Mouse (Mus musculus) kidney, postnatal 36 days (tissue): ENCODE measurements around the gene Slc16a11.

Experiments used
- DNase-seq, 2 experiments: peaks; one replicate each; pipeline ENCODE4 v3.0.0; 2021 to 2022; ENCODE audit warnings: mixed read lengths in 2 of 2

Slc16a11 gene

DNA sequence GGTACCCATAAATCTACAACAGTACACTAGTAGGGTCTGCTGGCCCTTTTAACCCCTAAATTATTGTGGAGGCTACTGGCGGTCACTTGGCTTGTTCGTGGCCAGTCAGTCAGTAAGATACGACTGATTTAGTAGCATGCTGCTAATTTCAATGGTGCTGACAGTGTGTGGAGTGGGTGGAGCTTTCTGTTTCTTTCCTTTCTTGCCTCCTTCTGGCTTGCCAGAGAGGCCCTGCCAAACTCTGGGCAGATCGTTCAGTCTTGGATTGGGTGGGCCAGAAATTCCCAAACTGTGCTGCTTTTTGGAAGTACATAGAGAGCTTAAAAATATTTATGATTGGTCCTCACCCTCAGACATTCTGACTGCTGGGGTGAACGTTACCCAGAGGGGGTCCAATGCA, 14.6 kb downstream of the Slc16a11 start:
- no peak for DNase-seq

DNA sequence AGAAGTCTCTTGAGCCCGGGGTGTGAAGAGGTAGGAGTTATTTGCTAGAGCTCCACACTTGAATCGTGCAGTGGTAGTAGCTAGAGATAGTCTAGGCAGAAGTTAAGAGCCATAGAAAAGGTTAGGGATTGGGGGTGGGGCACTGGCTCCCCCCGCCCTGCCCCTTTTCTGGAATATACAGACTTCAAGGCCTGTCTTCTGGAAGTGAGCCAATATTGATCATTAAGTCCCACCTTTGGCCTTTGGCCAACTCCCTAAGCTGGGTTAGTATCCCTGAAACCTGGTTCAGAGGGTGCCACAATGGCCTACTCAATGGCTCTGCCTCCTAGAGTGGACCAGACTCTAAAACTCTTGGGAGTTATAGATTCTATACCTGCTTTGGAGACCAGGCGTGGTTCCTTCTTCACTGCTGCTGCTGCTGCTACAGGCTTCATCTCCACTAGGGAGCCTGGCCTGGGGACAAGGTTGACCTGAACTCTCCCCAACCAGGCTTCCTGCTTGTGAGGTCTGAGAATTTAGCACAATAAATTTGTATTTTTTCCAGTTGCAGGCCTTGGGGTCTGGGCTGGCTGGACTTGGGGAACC, 15.2 kb downstream of the Slc16a11 start:
- no peak for DNase-seq

- peak; percentile 89 to 95 for DNase-seq
These were observed 16.3 kb downstream of the Slc16a11 start for GRCm38 (mm10) chr11:70228828-70229227.

DNA sequence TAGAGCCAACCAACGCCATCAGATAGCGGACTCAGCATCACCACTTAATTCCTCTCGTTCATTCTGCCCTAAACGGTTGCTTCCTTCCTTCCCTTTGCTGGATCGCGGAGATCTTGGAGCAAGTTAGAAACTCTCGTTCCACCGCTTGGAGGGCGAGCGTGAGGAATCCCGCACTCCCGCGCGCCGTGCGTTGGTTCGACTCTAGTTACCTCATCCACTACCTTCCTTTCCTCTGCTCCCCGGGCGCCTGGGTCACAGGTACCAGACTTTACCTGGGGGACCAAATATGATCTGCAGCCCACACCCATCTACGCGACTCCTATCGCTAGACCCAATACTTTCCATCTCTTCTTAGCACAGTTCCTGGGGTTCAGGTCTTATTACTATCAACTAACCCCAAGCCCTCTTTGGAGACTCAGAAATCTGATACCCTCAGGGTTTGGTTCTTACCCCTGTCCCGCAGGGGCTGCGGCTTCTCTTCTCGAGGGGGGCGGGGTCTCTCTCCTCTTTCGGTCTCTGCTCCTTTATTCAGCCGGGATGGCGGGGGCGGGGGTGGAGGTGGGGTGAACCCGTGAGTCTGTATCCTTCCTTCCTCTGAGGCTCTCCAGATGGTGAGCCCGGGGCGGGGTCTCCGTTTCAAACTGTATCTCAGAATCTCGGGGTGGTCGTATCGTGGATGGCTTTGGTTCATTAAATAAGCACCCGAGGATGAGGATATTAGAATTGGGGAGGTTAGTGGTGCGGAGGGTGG, 16.9 kb downstream of the Slc16a11 start, which contains the start of gene Bcl6b:
Bcl6b (minus strand) TSS at position 539 of the 751 bp plus-strand sequence.
- DNase-seq = peak; percentile 16 to 72

GRCm38 (mm10) chr11:70230239-70230727, 17.7 kb downstream of the Slc16a11 start:
- DNase-seq = peak; percentile 79 to 91

DNA sequence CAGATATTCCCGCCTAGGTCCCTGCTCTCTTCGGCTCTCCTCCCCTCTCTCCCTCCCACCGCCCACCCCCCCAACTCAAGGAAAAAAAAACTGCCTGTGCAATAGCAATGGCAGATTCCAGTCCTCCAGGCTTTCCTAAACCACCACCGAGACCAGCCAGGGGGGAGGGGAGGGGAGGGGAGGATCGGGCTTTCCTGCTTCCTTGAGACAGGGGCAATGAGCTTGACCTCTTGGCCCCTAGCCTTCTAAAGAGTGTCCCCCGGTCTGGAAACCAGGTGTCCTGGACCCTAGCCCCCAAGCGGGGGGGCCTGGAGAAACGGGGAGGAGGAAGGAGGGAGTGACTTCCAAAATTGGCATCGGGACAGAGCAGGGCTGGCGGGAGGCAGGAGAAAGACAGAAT, 20.0 kb downstream of the Slc16a11 start:
- DNase-seq = peak; percentile 33 to 66

DNA sequence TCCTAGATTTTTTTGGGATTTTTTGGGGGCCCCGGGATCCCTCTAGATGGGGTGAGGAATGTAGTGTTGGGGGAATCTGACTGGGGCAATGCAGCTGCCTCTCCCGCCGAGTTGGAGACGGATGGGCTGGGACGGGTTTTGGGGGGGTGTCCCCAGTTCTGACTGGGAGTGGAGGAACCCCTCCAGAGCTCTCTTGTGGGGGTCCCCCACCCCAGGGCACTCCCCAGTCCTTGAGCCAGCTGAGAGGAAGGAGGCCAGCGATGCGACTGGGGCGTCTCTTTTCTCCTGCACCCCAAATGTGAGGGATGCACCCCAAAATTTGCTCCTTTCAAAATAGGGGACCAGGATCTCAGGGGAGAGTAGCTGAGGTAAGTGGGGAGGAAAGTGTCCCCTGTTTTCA, 20.5 kb downstream of the Slc16a11 start:
- DNase-seq = peak in 1 of 2 experiments; percentile 22

GRCm38 (mm10) chr11:70234037-70234436, 21.5 kb downstream of the Slc16a11 start:
- DNase-seq = peak; percentile 26 to 44

DNA sequence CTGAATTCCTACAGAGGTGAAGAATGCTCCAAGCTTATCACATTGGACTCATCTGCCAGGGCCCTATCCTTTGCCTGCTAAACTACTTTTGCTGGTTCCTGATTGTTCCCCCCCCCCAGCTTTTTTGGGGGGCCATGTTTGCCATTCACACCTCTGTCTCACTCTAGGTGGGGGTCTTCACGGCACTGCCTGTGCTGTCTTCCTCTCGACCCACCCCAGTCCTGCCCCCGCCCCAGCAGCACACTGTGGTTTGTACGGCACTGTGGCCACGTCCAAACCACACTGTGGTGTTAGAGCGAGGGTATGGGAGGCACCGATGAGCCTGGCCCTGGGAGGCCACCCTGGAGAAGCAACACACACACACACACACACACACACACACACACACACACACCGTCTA, 21.9 kb downstream of the Slc16a11 start:
- DNase-seq = no peak

DNA sequence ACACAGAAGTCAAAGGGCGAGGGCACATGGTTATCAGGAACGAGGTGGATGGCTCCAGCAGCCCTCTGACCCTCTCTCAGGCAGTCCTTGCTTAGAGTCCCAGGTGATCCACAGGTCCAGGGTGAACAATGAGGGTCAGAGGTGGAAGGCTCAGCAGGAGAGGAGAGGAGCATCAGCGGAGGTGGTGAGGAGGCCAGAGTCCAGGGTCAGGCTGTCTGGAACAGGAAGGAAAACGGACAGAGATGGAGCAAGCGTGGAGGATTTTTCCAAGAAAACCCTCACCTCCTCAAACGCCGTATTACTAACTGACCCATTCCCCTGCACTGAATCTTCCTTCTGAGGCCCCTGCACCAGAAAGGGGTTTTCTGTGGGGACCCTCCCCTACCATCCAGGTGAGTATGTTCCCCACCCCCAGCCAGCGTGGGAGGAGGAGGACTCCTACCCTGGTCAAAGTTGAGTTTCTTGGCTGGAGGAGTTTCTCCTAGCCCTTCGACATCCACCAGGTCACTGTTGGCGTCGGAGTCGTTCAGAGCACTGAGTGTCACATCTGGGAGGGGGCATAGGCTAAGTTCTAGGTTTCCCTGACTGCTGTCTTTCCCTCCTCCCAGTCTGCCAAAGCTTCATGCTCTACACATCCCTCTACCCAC, 22.8 kb downstream of the Slc16a11 start:
- peak; percentile 64 to 69 for DNase-seq

- peak in 1 of 2 experiments; percentile 18 for DNase-seq
These were observed 24.2 kb downstream of the Slc16a11 start for GRCm38 (mm10) chr11:70236717-70237116.

GRCm38 (mm10) chr11:70237457-70238167, 25.1 kb downstream of the Slc16a11 start, which contains the start of gene 0610010K14Rik:
Gene 0610010K14Rik, minus strand, starts transcription at chr11:70237914.
- DNase-seq = peak; percentile 98 to 99

DNA sequence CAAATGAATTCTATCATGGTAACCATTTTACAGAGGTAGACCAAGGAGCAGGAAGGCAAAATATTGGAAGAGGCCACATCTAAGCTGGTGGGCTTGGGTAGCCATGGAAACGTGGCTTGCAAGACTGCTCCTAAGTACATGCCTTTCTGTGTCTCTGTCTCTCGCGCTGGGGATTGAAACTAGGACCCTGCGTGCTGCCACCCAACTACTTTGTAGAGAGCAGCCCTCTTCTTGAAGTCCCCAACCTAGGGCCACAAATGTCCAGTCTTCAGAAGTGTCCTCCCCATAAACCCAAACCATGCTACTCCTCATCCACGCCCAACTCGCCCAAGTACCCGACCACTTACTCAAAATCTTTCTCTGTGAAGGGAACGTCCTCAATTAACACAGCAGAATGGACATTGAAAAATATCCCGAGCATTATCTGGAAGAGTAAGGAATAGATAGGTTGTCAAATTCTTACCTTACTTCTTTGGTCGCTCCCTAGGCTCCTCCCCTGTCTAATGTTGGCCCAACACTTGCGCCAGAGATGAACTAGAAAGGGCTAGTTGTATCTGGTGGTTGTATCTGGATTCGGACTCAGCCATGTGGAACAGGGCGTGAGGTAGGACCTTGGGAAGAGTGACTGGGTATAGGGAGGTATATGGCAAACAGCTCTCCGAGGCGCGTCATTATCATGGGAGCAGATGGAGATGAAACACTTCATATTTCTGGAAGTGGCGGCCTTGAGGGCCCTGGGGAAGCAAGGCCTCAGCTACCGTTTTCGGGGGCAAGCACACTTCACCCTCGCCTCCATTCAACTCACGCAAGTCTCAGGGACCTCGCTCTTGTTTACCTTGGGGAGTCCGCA, 26.3 kb downstream of the Slc16a11 start:
- peak; percentile 53 to 56 for DNase-seq

- peak; percentile 84 to 89 for DNase-seq
These were observed 27.2 kb downstream of the Slc16a11 start, which contains the start of the genes Gm21988 and Rnasek for GRCm38 (mm10) chr11:70239541-70240279. Gene Gm21988, minus strand, starts transcription at chr11:70239830. Gene Rnasek, minus strand, starts transcription at chr11:70239842.

DNA sequence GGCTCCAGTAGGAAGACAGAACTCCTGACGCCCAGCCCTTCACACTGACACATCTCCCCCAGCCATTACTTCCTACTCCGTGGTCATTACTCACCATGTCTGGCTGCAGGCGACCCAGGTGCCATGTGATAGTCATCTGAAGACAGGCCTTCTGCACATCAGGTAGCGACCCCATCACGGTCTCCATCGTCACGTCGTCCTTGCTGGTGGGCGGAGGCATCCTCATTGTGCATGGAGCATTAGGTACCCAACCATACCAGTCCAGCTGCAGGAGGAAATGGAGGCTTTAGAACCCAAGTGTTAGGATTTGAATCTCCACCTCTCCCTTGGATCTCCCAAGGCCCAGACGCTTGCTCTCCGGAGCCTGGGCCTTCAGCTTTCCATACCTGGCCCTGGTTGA, 30.0 kb downstream of the Slc16a11 start:
- no peak for DNase-seq

- DNase-seq = peak; percentile 64 to 87
These were observed 34.7 kb downstream of the Slc16a11 start for GRCm38 (mm10) chr11:70247136-70247845.

DNA sequence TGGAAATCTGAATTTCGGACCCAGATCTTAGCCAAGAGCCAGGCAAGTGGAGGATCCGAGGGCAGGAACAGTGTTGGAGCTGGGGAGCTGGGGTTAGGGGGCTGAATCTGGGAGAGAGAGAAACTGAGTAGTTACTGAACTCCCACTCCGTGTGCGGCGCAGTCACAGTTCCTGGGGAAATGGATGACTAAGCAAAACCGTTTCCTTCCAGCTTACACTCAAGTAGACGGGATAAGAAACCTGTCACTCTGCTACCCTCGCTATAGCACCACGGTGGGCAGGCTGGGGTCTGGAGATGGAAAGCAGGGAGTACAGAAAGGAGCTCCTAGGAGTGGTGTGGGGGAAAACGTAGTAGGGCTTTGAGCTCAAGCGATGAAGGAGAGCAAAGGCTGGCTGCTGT, 37.6 kb downstream of the Slc16a11 start:
- DNase-seq = no peak

DNA sequence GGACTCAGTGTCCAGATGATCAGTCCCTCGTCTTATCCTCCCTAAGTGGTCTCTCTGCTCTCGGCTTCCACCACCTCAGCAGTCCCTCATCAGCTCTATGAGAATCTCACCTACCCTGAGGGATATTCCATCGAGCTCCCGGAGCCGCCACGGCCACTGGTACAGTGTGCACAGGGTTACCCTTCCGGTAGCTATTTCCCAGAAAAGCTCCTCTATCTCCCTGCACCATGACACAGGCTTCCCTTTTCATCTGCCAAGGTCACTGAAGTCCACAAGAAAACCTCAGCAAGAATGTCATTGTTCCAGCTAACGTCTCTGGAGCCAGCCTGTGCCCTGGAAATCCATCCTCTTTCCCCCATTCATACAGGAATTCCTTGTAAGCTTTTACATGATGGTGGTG, 39.3 kb downstream of the Slc16a11 start:
- DNase-seq = no peak

GRCm38 (mm10) chr11:70254337-70254736, 41.8 kb downstream of the Slc16a11 start:
- DNase-seq = no peak

GRCm38 (mm10) chr11:70254931-70255531, 42.5 kb downstream of the Slc16a11 start, which contains the start of gene Alox12:
Gene Alox12, minus strand, starts transcription at chr11:70255353.
- peak; percentile 63 to 78 for DNase-seq
